Mouse (Mus musculus) liver, embryonic 14.5 days (tissue): ENCODE results near the gene Zfp598. TPM values are rescaled to one million over a fixed set of nuclear protein-coding genes. Genes with fewer than 3 reads are reported as not detected.
"Not testable (repeated sequence)": the region's sequence is repeated elsewhere in the genome, so short reads cannot be mapped to it uniquely, and the experiment has no call there.

ENCODE experiments used
- ATAC-seq: fragments of 200-750 bp; cut with Nextera tagmentation; 2 replicates; pipeline ENCODE4 v1.8.0; 2017; ENCODE audit warnings: moderate number of reproducible peaks, mild to moderate bottlenecking, moderate library complexity; ENCODE audit not compliant: insufficient read depth
- DNase-seq, 3 experiments: peaks; one replicate each; pipeline ENCODE4 v3.0.0-alpha.2; 2012 to 2013; ENCODE audit warnings: low read depth in 3 of 3, low spot score in 3 of 3
- H3K27ac ChIP-seq: fragments of 300-500 bp; sonication (generic); 2 replicates; pipeline ENCODE4 v1.5.1; 2014; ENCODE audit warnings: moderate library complexity, mild to moderate bottlenecking, control low read depth, inconsistent platforms
- H3K27me3 ChIP-seq: fragments of 300-500 bp; sonication (generic); 2 replicates; pipeline ENCODE4 v1.6.1; 2014; ENCODE audit warnings: mild to moderate bottlenecking, low read length, moderate library complexity; ENCODE audit not compliant: control insufficient read depth, insufficient read depth
- H3K36me3 ChIP-seq: fragments of 300-500 bp; sonication (generic); replicated peaks from 2 replicates; pipeline ENCODE4 v1.6.1; 2014; ENCODE audit warnings: low read depth; ENCODE audit not compliant: control insufficient read depth, insufficient read depth
- H3K4me1 ChIP-seq, 2 experiments: fragments of 200-500 bp in 1 of 2; fragments of 300-500 bp in 1 of 2; sonication (generic) in 1 of 2; replicated peaks; 2 replicates each; pipeline ENCODE4 v1.6.1; 2012 to 2014; ENCODE audit warnings: antibody characterized with exemption in 1 of 2, inconsistent platforms in 1 of 2, low read length in 1 of 2; ENCODE audit not compliant: control insufficient read depth in 2 of 2, insufficient read depth in 2 of 2
- H3K4me2 ChIP-seq: fragments of 300-500 bp; sonication (generic); 2 replicates; pipeline ENCODE4 v1.6.1; 2014; ENCODE audit warnings: low read depth, mild to moderate bottlenecking, control low read depth, moderate library complexity
- H3K4me3 ChIP-seq, 2 experiments: fragments of 200-500 bp in 1 of 2; fragments of 300-500 bp in 1 of 2; sonication (generic) in 1 of 2; 2 replicates each; pipeline ENCODE4 v1.5.1; 2012 to 2014; ENCODE audit warnings: low read depth in 2 of 2, low read length in 2 of 2, mild to moderate bottlenecking in 2 of 2, control low read depth in 1 of 2, inconsistent platforms in 1 of 2, moderate library complexity in 1 of 2; ENCODE audit not compliant: insufficient read depth in 1 of 2
- H3K9ac ChIP-seq: fragments of 300-500 bp; sonication (generic); replicated peaks from 2 replicates; pipeline ENCODE4 v1.6.1; 2014; ENCODE audit warnings: mild to moderate bottlenecking, control low read depth, moderate library complexity
- H3K9me3 ChIP-seq: fragments of 300-500 bp; sonication (generic); 2 replicates; pipeline ENCODE4 v1.6.1; 2016; ENCODE audit warnings: low read length, mixed read lengths; ENCODE audit not compliant: control insufficient read depth
- CTCF ChIP-seq: IDR thresholded peaks from 2 replicates; pipeline ENCODE4 v1.5.1; 2016; ENCODE audit warnings: antibody characterized with exemption, low read depth, control low read depth
- EP300 ChIP-seq: IDR thresholded peaks from 2 replicates; pipeline ENCODE4 v1.6.1; 2016; ENCODE audit warnings: antibody characterized with exemption, low read depth
- WGBS: fragments of 180-500 bp; shearing (Covaris S2); extraction: QIAGEN DNeasy Blood & Tissue Kit; methylation state at CpG from one replicate; pipeline ENCODE4 v1.1.7; 2014; ENCODE audit not compliant: insufficient replicate concordance; 5-methylcytosine and 5-hydroxymethylcytosine counted together
- polyA plus RNA-seq, 2 experiments: library from polyadenylated mRNA; depleted of rRNA in 1 of 2; stranded (reverse) in 1 of 2; unstranded in 1 of 2; fragments of >200 nt; fragmentation: Nextera tagmentation in 1 of 2; extraction: Ambion mirVana in 1 of 2; gene quantifications; 2 replicates each; pipeline versions ENCODE4 v1.2.1 to v1.2.3; 2012 to 2014

The Zfp598 gene
- polyA plus RNA-seq, 2 experiments = 10.7 to 23.8 TPM

- no peak overlapping the region for H3K9ac ChIP-seq
- TF ChIP-seq CTCF (peak; percentile 79), EP300 (no peak)
- no peak overlapping the region for H3K4me2 ChIP-seq
- ATAC-seq (no peak), DNase-seq (peak in 2 of 3 experiments; percentile 50 to 51)
- peaks cover 21 to 27% of the 10 kb centered on the region in 2 experiments for H3K4me1 ChIP-seq
- 15% methylated on average over 5 of the region's 6 CpGs for WGBS
- H3K4me3 ChIP-seq = no peak overlapping the region
- no peaks in the 10 kb centered on the region for H3K36me3 ChIP-seq
- H3K9me3 ChIP-seq = no peaks in the 10 kb centered on the region
- no peak overlapping the region for H3K27ac ChIP-seq
- H3K27me3 ChIP-seq = no peaks in the 10 kb centered on the region
Measured at GRCm38 (mm10) chr17:24667416-24667815, 2.1 kb upstream of the Zfp598 start.

GRCm38 (mm10) chr17:24669214-24669544 is 308 bp upstream of the Zfp598 start:
- not testable (repeated sequence) for H3K27me3 ChIP-seq, DNase-seq, H3K36me3 ChIP-seq, H3K9me3 ChIP-seq
- Histone ChIP-seq H3K9ac (peak overlapping the region; percentile 70), H3K4me1 (peaks cover 21 to 28% of the 10 kb centered on the region in 2 experiments), H3K27ac (peak overlapping the region; percentile 65), H3K4me3 (peak overlapping the region; percentile 78 to 87), H3K4me2 (peak overlapping the region; percentile 96)
- WGBS = 6% methylated on average over 15 of the region's 15 CpGs
- ATAC-seq = peak; percentile 19

GRCm38 (mm10) chr17:24670246-24670844 is 858 bp downstream of the Zfp598 start:
- H3K4me3 ChIP-seq = peak overlapping the region; percentile 78 to 87
- peak overlapping the region; percentile 96 for H3K4me2 ChIP-seq
- DNase-seq = no peak
- peak overlapping the region; percentile 86 for H3K9ac ChIP-seq
- ATAC-seq = no peak
- no peaks in the 10 kb centered on the region for H3K36me3 ChIP-seq
- no peaks in the 10 kb centered on the region for H3K9me3 ChIP-seq
- WGBS = 5% methylated on average over 8 of the region's 8 CpGs
- H3K27me3 ChIP-seq = no peaks in the 10 kb centered on the region
- no peak for TF ChIP-seq CTCF
- TF ChIP-seq EP300 = no peak
- peaks cover 21 to 28% of the 10 kb centered on the region in 2 experiments for H3K4me1 ChIP-seq
- peak overlapping the region; percentile 49 for H3K27ac ChIP-seq

GRCm38 (mm10) chr17:24671346-24671745 is 1.9 kb downstream of the Zfp598 start:
- H3K4me3 ChIP-seq = peak overlapping the region; percentile 19 to 87; a peak in 3 of 4 replicates
- no peak overlapping the region for H3K27ac ChIP-seq
- no peak for ATAC-seq
- H3K36me3 ChIP-seq = no peaks in the 10 kb centered on the region
- no peak for TF ChIP-seq CTCF
- no peak for TF ChIP-seq EP300
- no peaks in the 10 kb centered on the region for H3K9me3 ChIP-seq
- 46% methylated on average over 5 of the region's 5 CpGs for WGBS
- H3K9ac ChIP-seq = 0 out of 2 replicates have a peak overlapping the region, but pooled peaks have one; percentile 28
- H3K4me1 ChIP-seq = peaks cover 21 to 30% of the 10 kb centered on the region in 2 experiments
- H3K4me2 ChIP-seq = peak overlapping the region; percentile 96
- no peak for DNase-seq
- no peaks in the 10 kb centered on the region for H3K27me3 ChIP-seq

- peak in 1 of 3 experiments; percentile 47 for DNase-seq
Measured at GRCm38 (mm10) chr17:24672141-24672540, 2.7 kb downstream of the Zfp598 start.

More at GRCm38 (mm10) chr17:24672141-24672540, 2.7 kb downstream of the Zfp598 start:
- Histone ChIP-seq H3K4me2 (peak overlapping the region; percentile 96), H3K27me3 (no peaks in the 10 kb centered on the region), H3K27ac (no peak overlapping the region), H3K4me1 (peaks cover 21 to 30% of the 10 kb centered on the region in 2 experiments), H3K9me3 (no peaks in the 10 kb centered on the region), H3K36me3 (peaks cover 6% of the 10 kb centered on the region), H3K9ac (peak overlapping the region; percentile 16; the same call in 1 of the 2 replicates), H3K4me3 (no peak overlapping the region)
- TF ChIP-seq CTCF = no peak
- no peak for TF ChIP-seq EP300
- WGBS = 10% methylated on average over 5 of the region's 5 CpGs
- 0 out of 2 replicates have a peak, but pooled peaks have one; percentile 7 for ATAC-seq
